10 mouse cellular contexts compared by ENCODE assay signal in the genomic region with DNA sequence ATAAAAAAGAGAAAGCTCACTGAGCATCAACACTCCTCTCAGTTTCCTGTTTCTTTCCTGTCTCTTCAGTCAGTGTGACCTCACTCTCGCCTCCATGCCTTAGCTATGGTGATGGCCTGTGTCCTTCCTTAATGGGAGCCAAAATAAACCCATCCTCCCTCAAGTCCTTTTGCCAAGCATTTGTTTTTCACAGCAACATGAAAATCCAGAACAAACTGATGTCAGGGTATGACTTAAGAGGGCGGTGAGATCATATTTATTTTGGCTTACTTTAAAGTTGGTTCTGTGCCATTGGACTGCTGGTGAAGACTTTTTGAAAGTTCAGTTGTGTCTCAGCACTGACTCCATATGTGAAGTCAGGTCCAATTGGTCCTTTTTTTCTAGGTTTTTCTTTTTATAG.
DNase-seq lines count a peak whose midpoint lies in the region.
"Had no signal": no experiment of that assay in that cellular context is flagged by ENCODE, and none has a peak within 500 bp of the region (broad histone marks: within the 10 kb centered on the region; RNA-seq: fewer than 3 reads in every experiment).

No protein-coding gene starts in this region.

- peak; percentile 4 to 46 for DNase-seq in kidney, postnatal 36 days
- no peak for DNase-seq in kidney, postnatal 10 days
- DNase-seq in adipocyte (ENCODE audit: low spot score), result peak; percentile 96
- peak; percentile 77 to 80 for DNase-seq in heart, adult 9 months (ENCODE audit: low spot score in 2 of 2)
- peak; percentile 6 for DNase-seq in lung, postnatal 14 days
- no peak for DNase-seq in layer of hippocampus, adult 9-10 months (ENCODE audit: low spot score)
- DNase-seq in cerebellum, postnatal 4 days (ENCODE audit: low spot score in 2 of 2), result no peak
- DNase-seq: cerebellum, postnatal 25 days; gastrocnemius, postnatal 14 days; thymus, postnatal 25 days had no signal

Comparison
In these comparisons a context has a peak if more than half of its experiments do, and no peak if none do; other contexts are left out.
1. DNase-seq: peak in kidney, postnatal 36 days (2 of 2), adipocyte (single experiment), heart, adult 9 months (2 of 2) and lung, postnatal 14 days (single experiment); none in kidney, postnatal 10 days (single experiment), layer of hippocampus, adult 9-10 months (single experiment) and cerebellum, postnatal 4 days (0 of 2).